Mouse (Mus musculus) heart, adult 11 months (tissue): ENCODE measurements around the gene Tifab.

Experiments used
- DNase-seq: peaks from one replicate; pipeline ENCODE4 v3.0.0; 2022

Gene Tifab

DNA sequence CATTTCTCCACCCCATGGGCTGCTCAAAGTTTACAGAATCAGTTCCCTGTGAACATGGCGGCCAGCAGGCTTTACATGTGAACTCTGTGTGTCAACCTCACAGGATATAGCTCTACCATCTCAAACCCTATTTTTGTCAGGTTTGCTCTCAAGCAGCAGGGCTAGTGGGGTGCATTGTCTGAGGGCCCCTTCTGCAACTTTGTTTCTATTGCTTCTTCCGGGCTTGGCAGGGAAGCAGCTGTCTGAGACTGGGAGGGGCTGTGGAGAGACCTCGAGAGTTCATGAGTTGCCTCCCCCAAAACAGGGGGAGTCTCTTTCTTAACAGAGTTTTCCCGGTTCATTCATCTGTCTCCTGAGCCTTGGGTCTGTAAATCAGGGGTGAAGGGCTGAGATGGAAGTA is 2.8 kb downstream of the Tifab start:
- no peak for DNase-seq

DNA sequence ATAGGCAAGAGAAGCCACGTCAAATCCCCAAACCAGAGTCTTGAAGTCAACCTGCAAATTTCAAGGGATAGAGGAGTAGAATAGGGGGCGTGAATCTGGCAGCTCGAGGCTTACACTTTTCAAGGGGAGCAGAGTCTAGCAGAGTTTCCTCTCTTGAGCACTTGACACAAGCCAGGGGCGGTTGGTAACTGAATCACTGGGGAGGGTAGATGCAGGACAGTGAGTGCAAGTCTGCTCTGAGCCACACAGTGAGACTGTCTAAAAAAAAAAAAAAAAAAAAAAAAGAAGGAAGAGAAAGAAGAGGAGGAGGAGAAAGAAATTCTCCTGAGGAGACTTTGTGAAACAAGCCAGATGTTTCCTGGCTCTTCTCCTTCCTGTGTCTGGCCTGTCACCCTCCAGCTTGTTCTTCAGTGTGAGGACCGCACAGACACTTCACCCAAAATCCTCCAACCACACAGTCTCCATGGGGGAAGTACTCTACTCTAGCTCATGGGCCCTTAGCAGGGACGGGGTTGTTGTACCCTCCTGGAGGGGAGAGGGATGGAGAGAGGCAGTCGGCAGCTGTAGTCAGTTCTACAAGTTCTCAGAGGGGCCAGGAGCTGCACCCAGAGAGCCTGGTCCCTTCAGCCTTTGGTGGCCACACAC is 5.7 kb downstream of the Tifab start:
- DNase-seq = peak; percentile 96

DNA sequence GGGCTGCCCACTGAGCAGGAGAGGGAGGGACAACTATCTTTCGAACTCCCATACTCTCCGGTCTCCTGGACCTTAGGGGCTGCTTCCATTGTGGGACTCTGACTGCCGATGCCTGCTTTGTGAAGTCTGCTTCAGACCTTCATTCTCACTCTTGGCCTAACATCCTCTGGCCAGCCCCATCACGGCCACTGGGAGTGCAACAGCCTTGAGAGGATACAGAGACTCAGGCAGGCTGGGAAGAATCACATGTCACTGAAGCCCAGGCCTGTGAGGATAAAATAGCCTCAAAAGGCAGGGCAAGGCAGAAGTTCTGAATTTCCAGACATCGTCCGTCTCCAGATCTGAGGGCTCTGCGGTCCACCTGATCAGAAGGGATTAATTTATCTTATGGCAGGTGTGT is 6.6 kb downstream of the Tifab start:
- no peak for DNase-seq

DNA sequence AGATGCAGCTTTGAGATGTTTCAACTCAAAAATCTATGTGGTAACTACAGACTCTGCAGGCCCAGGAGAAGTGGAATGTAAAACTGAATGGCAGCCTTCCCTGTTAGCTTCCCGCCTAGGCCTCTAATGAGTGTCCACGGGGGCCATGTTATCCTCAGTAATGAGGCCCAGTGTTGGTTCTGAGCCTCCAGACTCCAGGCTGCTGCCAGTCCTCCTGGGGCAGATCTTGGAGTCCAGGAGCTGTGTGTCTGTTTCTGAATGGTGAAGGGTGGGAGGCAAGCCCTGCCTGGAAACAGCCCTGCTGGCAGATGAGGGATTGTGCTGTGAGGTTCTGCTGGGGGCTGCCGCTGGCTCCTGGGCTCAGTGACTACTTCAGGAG is 10.3 kb downstream of the Tifab start:
- no peak for DNase-seq

DNA sequence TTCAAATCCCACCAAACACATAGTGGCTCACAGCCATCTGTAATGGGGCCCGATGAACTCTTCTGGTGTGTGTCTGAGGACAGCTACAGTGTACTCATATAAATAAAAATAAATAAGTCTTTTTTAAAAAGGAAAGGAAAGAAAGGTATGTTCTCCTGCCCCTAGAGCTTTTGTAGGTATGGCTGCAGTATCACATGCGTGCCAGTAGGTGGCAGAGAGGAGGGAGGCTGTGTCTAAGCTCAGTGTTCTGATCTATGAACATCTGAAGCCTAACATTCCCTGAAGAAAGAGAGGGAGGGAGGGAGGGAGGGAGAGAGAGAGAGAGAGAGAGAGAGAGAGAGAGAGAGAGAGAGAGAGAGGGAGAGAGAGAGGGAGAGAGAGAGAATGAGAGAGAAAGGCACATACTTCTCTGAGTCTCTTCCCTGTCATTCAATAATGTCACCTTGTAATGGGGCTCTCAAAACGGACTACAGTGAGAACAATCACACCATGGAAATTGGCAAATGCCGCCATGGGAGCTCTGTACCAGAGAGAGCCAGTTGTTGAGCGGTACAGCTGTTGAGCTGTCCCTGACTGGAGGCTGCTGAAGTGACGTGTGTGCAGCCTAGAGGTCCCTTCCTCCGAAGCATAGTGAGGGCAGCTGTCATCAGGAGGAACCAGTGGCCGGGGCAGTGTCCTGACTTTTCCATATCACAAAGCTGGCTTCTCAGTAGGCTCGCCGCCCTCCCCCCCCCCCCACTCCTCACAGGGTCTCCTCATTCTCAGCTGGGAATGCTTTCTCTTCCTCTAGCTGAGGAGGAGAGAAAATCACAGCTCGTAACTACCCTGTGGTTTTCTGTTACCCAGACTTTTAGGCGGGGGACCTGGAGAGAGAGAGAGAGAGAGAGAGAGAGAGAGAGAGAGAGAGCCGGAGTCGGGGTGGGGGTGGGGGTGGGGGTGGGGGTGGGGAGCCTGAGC is 11.0 kb downstream of the Tifab start:
- peak; percentile 96 for DNase-seq

DNA sequence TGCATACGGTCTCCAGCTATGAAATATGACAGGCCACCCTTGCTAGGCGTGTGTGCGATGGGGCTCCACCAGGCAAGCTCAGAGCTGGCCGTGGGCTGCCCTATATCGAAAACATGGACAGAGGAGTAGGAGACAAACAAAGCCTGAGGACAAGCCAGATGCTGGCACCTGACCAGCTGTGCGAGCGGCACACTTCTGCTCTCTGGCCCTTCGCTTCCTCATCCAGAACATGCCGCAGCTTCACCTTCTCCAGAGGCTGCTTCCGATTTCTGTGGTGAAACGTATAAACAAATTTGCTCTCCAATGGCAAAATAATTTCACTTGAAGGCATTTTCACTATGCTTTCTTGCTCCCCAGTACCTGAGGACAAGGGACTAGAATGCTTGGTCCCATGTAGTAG is 13.1 kb downstream of the Tifab start:
- peak; percentile 89 for DNase-seq

DNA sequence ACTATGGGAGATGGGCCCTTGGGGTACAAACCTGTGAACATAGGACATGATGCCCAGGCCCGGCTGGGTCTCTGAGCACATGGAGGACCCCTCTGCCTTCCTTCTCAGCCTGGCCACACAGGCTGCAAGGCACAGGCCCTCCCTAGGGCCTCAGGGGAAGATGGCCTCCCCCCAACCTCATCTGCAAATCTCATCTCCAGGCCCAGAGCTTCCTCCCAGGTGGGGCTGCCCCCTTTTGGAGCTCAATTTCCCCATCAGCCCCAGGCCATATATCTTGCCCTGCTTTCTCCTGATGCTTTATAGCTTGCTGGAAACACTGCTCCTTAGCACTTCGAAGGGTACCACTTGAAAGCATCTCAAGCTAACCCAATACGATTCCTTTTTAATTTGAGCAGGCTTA is 14.3 kb downstream of the Tifab start:
- DNase-seq = no peak

DNA sequence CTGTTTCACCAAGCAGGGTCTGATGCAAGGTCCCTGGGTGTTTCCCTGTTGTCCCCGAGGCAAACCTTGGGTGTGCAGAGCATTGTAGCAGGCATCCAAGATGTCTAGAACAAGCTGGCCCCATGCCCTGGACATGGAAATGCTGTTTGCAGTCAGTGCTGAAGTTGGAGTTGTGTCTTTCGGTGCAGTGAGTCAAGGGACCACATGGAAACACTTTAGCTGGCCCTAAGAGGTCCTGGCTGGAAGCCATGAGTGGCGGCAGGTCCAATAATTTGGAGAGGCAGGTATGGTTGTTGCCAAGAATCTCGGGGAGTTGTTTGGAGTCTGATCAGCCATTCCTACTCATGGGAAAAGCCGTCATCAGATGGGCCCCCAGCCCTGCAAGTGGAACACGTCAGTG is 14.9 kb downstream of the Tifab start:
- peak; percentile 95 for DNase-seq

DNA sequence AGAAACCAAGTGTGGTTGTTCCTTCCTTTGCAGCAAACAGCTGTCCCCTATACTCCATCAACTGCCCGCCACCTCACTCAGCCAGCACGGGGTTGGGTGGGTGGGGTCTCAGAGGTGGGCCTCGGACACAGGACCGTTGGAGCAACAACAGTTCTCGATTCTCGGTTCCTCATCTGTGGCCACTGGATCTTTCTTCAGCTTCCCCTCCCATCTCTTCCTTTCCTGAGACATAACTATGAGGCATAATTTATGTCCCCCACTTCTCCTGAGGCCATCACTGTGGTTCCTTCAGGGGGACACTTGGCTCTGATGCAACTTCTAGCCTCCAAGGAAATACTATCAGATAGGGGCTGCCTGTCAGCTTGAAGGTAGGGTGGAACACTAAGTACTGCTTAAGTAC is 15.8 kb downstream of the Tifab start:
- peak; percentile 94 for DNase-seq

DNA sequence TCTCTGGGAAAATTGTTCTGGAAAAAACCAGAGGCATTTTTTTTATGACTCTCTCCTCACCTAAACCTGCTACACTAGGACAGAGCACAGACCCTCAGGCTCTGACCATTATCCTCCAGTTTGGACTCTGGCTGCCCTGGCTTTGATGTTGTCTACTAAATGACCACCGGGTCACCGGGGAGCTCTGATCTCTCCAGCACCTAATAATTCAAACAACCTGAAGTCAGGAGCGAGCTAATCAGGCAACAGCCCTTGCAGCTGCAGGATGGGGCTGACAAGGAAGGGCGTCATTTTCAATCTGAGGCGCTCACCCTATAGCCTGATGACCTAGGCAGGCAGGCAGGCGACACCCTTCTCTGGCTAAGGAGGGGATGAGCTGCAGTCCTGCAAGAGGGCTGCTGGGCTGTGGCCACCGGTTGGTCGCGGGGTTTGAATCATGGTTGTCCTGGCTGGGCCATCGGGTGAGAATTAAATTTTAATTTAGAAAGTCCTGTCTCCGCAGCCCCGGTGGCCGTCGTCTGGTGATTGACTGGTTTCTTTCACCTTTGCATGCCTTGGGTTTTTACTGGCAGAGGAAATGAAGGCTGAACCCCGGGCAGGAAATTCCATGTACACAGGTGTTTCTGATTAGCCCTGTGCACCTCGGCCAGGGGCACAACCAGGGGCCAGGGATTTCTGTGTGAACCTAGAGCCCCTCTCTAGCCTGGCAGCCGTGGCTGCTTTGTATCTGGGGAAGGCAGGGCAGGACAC is 18.9 kb downstream of the Tifab start:
- DNase-seq = no peak

DNA sequence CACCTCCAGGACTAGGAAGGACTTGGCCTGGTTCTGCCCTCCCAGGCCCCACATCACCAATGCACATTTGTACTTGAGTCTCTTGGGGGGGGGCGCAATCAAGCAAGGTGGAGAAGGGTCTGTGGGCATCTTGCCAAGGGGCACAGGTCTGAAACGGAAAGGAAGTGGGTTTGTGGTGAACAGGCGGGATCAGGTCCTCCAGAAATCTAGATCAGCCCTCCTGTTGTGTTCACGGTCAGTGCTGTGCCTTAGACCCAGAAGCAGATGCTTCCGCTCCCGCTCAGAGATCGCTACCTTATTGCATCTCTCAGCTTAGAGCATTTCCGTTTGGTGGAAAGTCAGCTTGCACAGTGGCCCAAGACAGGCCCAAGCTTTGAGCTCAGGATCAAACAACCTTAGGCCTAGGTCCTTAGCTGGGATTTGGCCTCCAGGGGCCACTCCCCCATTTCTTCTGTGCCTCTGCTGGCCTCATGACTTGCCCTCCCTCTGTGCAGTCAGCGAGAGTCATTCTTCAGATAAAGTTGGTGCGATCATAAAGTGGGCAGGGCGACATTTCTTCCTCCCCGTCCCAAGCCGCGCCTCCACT is 19.6 kb downstream of the Tifab start:
- DNase-seq = no peak

DNA sequence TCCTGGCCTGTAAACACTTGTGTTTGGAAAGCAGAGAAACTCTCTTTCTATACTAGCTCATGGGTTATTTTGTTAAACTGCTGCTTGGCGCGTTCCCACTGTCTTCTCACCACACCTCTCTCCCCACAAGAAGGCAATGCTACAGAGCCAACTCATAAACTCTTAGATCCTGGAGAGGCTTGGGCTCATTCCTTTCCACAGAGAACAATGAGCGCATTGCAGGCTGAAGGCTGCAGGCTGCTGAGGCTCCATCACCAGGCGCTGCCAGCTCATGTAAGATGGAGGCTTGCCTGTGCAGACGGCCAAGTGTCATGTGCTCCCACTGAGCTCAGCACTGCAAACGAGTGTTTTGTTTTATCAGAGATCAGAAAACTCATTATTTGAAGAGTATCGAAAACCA is 23.0 kb downstream of the Tifab start:
- peak; percentile 78 for DNase-seq

DNA sequence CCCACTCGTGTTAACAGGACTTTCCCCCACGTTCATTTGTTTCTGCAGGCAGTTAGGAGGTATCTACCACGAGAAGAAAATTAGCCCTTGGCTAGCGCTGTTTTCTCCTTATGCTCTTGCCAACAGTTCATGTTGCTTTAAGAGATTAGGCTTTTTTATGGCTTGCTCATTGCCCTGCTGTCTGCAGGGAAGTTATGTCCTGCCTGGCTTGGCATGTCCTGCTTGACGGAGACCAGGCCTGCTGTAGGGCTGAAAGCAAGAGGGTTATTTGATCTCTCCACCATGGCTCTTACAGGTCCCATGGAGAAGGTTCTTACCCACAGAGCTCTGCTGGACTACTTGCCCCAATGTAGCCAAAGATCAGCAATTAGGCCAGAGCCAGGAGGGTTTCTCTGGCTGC is 23.6 kb downstream of the Tifab start:
- peak; percentile 97 for DNase-seq

DNA sequence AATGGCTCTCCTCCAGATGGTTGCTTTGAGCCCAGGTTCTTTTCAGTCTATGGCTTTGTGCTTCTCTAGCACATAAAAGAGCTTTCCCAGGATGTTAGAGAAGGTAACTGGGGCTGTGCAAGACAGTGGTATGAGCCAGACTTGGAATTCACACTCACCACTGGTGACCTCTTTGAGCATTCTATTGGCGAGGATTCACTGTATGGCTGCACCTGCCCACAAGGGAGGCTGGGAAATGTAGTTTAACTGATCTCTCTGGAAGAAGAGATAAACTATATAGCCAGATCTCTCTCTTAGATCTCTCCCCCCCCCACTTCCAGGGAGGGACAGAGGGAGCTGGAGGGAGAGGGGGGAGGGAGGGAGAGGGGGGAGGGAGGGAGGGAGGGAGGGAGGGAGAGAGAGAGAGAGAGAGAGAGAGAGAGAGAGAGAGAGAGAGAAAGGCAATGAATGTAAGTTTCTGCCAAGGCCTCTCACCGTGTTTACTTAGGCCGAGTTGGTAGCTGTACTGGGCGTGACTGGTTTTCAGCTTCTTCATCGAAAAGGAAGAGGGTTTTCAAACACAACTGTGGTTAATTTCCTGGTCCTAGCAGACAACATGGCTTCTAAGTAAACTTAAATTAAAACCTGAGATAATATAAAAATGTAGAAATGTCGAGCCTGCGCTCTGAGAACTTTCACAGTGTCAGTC is 25.8 kb downstream of the Tifab start:
- DNase-seq = peak; percentile 46

DNA sequence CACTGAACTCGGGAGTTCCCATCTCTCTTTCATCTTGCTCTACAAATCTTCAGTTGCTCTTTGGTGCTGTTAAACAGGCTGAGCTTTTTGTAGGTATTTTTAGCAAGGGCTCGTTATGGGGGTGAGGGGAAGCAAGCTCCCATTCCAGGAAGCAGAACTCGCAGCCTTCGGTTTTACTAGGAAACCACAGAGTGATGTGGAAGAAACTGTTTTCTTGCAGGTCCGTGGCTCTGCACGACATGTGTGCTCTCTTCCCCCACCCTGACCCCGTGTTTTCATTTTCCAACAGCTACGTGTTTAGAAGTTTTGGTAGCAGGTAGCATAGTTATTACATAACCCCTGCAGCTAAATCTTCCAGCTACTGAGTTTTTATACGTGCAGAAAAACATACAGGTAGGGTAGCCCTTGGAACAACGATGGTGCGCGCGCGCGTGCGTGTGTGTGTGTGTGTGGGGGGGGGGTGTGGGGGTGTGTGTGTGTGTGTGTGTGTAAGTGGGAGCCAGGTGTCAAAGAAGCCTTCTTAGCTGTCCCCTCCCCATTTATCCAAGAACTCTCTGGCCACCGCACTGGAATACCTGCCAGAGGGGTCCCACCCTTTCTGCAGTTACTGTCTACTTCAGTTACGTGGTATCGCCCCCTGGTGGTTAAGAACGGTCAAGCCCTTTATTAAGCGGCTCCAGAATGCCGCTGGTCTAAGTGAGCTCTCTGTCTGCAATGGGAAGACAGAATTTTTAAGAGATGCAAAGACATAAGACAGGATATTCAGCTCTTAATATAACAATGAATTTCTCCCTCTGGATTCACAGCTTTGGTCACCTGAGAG is 27.1 kb downstream of the Tifab start:
- peak; percentile 92 for DNase-seq

DNA sequence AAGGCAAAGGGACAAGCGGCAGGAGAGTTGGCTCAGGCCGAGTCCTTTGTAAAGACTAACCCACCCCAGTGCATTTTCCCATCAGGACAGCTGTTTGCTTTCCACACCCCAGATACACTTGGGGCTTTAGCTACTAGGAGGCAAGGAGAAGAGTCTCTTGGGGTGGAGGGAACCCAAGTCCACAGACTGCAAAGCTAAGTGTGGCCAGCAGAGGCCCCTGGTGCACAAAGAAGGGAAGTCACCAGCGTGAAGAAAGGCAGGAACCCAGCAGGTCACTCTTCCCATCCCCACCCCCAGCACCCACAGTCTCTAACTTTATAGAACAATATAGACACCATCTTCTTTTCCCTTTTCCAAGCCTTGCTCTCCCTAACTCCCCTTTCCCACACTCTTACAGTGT is 33.2 kb downstream of the Tifab start:
- peak; percentile 89 for DNase-seq

DNA sequence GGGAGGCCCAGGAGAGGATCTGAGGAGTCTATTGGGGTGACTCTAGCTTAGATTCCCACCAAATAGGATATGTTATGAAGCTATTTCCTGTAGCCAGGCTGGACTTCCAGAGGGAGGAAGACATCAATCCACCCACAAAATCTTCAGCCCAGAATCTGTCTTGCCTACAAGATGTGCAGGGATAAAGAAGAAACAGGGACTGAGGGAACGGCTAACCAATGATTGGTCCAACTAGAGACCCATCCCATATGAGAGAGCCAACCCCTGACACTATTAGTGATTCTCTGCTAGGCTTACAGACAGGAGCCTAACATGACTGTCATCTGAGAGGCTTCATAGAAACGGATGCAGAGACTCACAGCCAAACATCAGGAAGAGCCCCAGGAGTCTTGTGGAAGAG is 34.7 kb downstream of the Tifab start:
- DNase-seq = peak; percentile 57

DNA sequence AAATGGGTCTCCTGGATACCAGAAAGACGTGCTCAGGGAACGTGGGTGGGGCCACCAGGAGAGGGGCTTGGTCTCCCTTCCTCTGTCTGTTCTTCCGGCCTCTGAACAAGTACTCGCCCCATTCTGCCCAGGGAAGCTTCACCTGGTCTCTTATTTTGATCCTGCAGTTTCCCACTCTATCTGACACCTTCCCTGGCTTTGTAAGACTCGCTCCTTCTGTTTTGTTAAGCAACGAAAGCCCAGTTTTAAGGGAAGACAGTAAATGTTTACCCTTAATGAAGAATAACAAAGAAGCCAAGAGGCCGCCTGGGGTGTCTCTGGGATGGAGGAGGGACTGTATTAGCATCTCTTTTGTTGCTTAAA is 35.6 kb downstream of the Tifab start:
- DNase-seq = no peak

DNA sequence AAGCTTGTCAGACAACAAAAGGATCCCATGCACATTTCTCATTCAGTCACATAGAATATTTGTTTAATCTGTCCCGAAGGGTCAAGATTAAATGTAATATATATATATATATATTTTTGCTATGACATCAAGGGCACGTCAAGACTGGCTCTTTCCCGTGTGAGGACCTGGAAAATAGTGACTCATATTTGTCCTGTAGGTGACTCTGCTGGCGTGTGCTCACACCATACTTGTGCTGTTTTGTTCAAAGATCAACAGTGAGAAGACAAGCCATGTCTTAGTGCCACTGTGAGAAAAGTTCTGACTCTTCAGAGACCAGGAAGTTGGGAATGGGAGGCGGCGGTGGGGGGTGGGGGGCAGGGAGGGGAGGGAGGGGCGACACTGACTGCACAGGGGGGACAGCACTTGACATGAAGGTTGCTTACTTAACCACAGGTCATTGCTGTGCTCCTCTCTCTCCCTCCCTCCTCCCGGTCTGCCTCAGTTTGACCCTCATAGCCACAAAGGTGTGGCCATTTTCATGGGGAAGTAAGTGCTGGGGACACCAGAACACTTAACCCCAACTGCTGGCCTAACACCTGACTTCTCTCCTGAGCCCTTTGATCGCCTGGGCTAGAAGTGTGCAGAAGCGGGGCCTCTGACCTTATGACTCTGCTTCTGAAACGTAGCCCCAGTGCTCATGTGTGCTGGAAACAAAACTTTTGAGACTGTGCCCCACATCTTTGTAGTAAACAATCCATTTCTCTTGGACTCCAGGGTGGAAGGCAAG is 36.1 kb downstream of the Tifab start:
- DNase-seq = peak; percentile 74

DNA sequence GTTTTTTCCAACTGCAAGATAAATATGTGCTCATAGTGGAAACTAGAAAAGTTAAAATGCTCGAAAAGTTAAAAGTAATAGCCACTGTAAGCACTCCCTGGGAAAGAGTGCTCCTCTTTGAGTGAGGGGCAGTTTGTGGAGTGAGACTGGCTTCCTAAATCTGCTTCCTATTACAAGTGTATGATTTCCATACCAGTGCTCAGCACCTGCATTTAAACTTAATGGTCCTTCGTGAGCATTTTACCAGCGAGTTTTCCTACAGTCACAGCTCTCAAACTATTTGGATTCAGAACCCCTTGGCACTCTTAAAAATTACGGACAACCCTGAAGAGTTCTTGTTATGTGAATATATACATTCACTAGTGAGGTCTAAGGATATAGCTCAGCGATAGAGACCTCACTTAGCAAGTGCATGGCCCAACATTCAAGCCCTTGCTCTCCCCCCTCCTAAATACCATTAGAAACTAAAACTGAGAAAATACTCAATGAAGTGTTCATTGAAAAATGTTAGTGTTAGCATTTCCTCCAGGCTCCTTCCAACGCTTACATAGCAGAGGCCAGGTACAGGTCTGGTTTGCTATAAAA is 39.4 kb downstream of the Tifab start:
- DNase-seq = peak; percentile 55

DNA sequence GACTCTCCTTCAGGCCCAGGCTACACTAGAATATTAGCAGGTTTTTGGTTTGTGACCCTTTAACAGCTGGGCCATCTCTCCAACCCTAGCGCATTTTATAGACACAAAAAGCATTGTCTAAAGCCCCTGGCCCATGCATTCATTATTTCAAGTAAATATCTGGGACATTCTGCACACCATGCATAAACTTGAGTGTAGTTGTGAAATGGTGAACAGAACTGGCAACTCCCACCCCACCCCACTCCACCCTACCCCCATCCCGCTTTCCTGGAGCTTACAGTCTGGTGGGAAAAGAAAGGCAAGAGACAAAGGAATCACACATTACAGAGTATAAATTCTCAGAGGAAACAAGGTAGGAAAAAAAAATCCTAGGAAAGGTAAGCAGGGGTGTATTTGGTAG is 42.5 kb downstream of the Tifab start, which contains the start of gene H2afy:
TSS of gene H2afy (minus strand) at position 162 of the 400 bp plus-strand sequence.
- peak; percentile 57 for DNase-seq
